Mouse (Mus musculus): ENCODE results near the gene Uchl3. TPM values are rescaled to one million over a fixed set of nuclear protein-coding genes. Genes with fewer than 3 reads are reported as not detected.
A peak's percentile ranks its signal among the peaks of the same experiment; 100 is the strongest.

The Uchl3 gene
- polyA plus RNA-seq (2016; fragmentation: Nextera tagmentation; extraction: Ambion mirVana), result 187 and 236 TPM in 2 replicates

DNA sequence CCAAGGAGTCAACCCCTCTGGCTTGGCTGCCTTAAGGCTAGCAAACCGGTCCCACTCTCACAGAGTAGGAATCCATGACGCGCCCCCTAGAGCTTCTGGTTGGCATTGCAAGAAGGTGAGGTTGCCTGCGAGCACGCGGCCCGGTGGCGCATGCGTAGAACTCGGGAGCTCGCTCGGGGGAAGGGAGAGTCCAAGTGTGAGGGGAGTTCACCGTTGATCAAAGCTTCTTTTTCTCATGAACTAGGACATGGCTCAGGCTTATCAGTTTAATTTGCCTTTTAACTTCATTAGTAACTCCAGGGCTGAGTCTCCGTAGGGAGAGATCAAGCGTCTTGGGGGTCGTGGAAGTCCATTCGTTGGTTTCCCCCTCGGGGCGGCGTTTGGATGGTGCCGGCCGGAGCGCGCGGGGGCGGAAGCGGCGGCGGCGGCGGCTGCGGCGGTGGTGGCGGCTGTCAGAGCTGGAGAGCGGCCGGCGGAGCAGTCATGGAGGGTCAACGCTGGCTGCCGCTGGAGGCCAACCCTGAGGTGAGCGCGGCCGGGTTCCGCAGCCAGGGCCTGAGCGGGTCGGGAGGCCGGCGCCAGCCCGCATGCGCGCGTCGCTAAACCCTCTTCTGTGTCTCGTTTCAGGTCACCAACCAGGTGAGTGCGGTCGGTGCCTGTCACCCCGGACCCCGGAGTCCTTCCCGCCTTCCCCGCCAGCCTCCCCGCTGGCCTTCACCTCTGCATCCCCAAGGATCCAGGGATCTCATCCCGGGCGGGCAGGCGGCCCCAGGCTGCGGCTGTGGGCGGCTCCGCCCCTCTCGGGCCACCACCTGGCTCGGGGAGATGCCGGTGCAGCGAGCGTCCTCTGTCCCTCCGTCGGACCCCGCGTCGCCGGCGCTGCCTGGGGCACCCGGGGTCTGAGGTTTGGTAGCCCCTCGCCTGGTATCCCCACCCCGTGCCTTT lies at the start of gene Uchl3:
Uchl3 (plus strand) TSS at position 387 of the 945 bp plus-strand sequence.
- DNase-seq (ENCODE audit: low spot score), result peak; percentile 100
- Histone ChIP-seq H3K4me3 (peak within 1 kb of the TSS; percentile 99), H3K36me3 (peaks cover 2% of the 10 kb centered on the region; the same call in 1 of the 2 replicates), H3K27ac (peak within 1 kb of the TSS; percentile 98), H3K27me3 (ENCODE audit: low read depth, poor library complexity, severe bottlenecking) (no peaks in the 10 kb centered on the region), H3K9me3 (replicated peaks) (no peaks in the 10 kb centered on the region), H3K4me1 (peaks cover 9% of the 10 kb centered on the region; the same call in 1 of the 2 replicates)
- WGBS, result under 1% methylated on average over 81 of the region's 81 CpGs

DNA sequence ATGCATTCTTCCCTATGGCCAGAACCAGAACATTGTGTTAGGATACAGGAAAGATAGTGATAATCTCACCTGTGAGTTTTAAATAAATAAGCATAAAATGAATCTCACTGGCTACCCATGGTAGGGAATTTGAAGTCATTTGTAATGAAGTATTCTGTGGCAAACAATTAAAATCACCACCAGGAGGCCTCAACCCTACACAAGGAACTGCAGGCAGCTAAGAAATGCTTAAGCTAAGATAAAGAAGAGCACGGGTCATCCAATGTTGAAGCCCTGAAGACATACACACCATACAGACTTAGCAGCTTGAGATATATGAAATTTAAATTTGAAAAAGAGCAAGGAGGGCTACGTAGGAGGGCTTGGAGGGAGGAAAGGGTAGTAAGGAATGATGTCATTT lies 47.9 kb upstream of the Uchl3 start:
- Histone ChIP-seq H3K9me3 (replicated peaks) (no peaks in the 10 kb centered on the region), H3K27me3 (ENCODE audit: low read depth, poor library complexity, severe bottlenecking) (0 out of 2 replicates have a peak, but pooled peaks cover 14% of the 10 kb centered on the region), H3K36me3 (no peaks in the 10 kb centered on the region), H3K4me1 (peaks cover 18% of the 10 kb centered on the region), H3K27ac (no peak overlapping the region), H3K4me3 (no peak overlapping the region)
- no peak for DNase-seq (ENCODE audit: low spot score)
- WGBS, result 73% methylated on average over 2 of the region's 2 CpGs

- no peaks in the 10 kb centered on the region for H3K36me3 ChIP-seq
- peak overlapping the region; percentile 80 for H3K4me3 ChIP-seq
- H3K27me3 ChIP-seq (ENCODE audit: low read depth, poor library complexity, severe bottlenecking), result 0 out of 2 replicates have a peak, but pooled peaks cover 14% of the 10 kb centered on the region
- peak overlapping the region; percentile 84 for H3K27ac ChIP-seq
- DNase-seq (ENCODE audit: low spot score), result peak; percentile 68
- no peaks in the 10 kb centered on the region for H3K9me3 ChIP-seq (replicated peaks)
- H3K4me1 ChIP-seq, result peaks cover 18% of the 10 kb centered on the region
- WGBS, result under 1% methylated on average over 62 of the region's 62 CpGs
Measured at GRCm38 (mm10) chr14:101607631-101608518, 45.9 kb upstream of the Uchl3 start.

- under 1% methylated on average over 62 of the region's 62 CpGs for WGBS
Measured at GRCm38 (mm10) chr14:101608519-101609368, 45.0 kb upstream of the Uchl3 start, which contains the start of gene Tbc1d4. Gene Tbc1d4, minus strand, starts transcription at chr14:101609191.

DNA sequence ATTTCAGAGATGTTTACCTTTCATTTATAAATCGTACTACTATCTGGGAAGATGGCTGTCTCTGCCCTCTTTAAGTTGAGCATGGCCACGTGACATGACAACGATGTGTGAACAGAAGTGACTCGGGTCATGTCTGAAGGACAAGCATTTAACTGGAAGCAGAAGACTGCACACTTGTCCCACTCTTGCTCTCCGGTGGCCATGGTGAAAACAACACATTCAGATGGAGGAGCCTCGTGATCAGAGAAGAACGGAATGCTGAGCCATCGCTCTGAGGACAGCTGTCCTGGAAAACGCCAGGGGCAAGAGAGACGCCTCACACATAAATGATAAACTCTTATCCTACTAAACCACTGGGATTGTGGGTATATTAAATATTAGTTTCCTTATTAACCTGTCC lies 43.1 kb upstream of the Uchl3 start:
- Histone ChIP-seq H3K27ac (no peak overlapping the region), H3K9me3 (replicated peaks) (no peaks in the 10 kb centered on the region), H3K4me3 (no peak overlapping the region), H3K4me1 (peaks cover 18% of the 10 kb centered on the region), H3K27me3 (ENCODE audit: low read depth, poor library complexity, severe bottlenecking) (0 out of 2 replicates have a peak, but pooled peaks cover 14% of the 10 kb centered on the region), H3K36me3 (no peaks in the 10 kb centered on the region)
- DNase-seq (ENCODE audit: low spot score), result no peak
- WGBS, result 83% methylated on average over 10 of the region's 10 CpGs

More at GRCm38 (mm10) chr14:101608519-101609368, 45.0 kb upstream of the Uchl3 start, which contains the start of gene Tbc1d4:
- Histone ChIP-seq H3K27ac (peak within 1 kb of the TSS; percentile 84), H3K27me3 (ENCODE audit: low read depth, poor library complexity, severe bottlenecking) (0 out of 2 replicates have a peak, but pooled peaks cover 14% of the 10 kb centered on the region), H3K9me3 (replicated peaks) (no peaks in the 10 kb centered on the region), H3K36me3 (no peaks in the 10 kb centered on the region), H3K4me3 (peak within 1 kb of the TSS; percentile 80), H3K4me1 (peaks cover 18% of the 10 kb centered on the region)
- DNase-seq (ENCODE audit: low spot score), result peak; percentile 84

DNA sequence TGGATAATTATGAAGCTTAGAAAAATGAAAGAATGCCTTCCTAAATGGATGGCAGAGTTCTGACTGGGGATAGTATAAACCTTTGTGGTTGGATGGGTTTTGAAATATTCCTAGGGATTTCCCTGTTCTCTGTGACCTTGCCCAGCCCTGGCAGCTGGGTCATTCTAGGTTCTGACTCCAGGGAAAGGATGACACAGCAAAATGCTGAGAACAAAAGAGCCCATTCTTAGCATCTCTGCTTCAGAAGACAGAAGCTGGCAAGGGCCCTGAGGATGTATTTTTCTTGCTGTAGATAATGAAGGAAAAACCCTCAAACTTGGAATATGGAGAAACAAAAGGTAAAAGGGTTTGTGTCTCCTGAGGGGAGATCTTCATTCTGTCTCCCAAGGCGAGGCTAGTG lies 40.6 kb upstream of the Uchl3 start:
- Histone ChIP-seq H3K36me3 (no peaks in the 10 kb centered on the region), H3K9me3 (replicated peaks) (no peaks in the 10 kb centered on the region), H3K4me1 (peaks cover 7% of the 10 kb centered on the region), H3K27ac (no peak overlapping the region), H3K4me3 (no peak overlapping the region), H3K27me3 (ENCODE audit: low read depth, poor library complexity, severe bottlenecking) (0 out of 2 replicates have a peak, but pooled peaks cover 2% of the 10 kb centered on the region)
- 91% methylated on average over 1 of the region's 1 CpGs for WGBS
- DNase-seq (ENCODE audit: low spot score), result no peak

DNA sequence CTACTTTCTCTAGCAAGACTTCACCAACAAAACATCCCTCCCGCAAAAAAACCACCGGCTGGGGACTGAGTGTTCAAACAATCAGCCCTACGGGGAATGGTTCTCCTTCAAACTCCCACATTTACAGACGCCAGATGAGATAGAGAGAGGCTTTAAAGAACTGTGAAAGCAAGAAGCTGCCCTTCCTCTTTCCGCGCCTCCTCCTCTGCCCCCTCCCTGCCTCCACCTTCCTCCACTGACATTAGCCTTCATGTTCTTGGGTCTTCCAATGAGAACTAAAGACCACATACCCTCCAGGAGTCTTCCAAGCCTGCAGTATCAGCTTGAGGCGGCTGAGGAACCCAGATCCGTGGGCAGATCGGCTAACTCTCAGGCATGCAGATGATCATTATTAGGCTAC lies 37.6 kb upstream of the Uchl3 start:
- Histone ChIP-seq H3K9me3 (replicated peaks) (no peaks in the 10 kb centered on the region), H3K4me3 (no peak overlapping the region), H3K27ac (no peak overlapping the region), H3K4me1 (no peaks in the 10 kb centered on the region), H3K36me3 (no peaks in the 10 kb centered on the region), H3K27me3 (ENCODE audit: low read depth, poor library complexity, severe bottlenecking) (no peaks in the 10 kb centered on the region)
- 80% methylated on average over 9 of the region's 9 CpGs for WGBS
- DNase-seq (ENCODE audit: low spot score), result no peak

GRCm38 (mm10) chr14:101617680-101618079 lies 36.1 kb upstream of the Uchl3 start:
- DNase-seq (ENCODE audit: low spot score), result no peak
- WGBS, result 90% methylated on average over 5 of the region's 5 CpGs
- no peaks in the 10 kb centered on the region for H3K4me1 ChIP-seq

GRCm38 (mm10) chr14:101630548-101630947 lies 23.2 kb upstream of the Uchl3 start:
- no peaks in the 10 kb centered on the region for H3K27me3 ChIP-seq (ENCODE audit: low read depth, poor library complexity, severe bottlenecking)
- H3K4me1 ChIP-seq, result no peaks in the 10 kb centered on the region
- H3K36me3 ChIP-seq, result peaks cover 27% of the 10 kb centered on the region
- 82% methylated on average over 2 of the region's 2 CpGs for WGBS
- H3K4me3 ChIP-seq, result no peak overlapping the region
- H3K9me3 ChIP-seq (replicated peaks), result no peaks in the 10 kb centered on the region
- no peak overlapping the region for H3K27ac ChIP-seq
- DNase-seq (ENCODE audit: low spot score), result no peak

More at GRCm38 (mm10) chr14:101617680-101618079, 36.1 kb upstream of the Uchl3 start:
- Histone ChIP-seq H3K27ac (no peak overlapping the region), H3K36me3 (no peaks in the 10 kb centered on the region), H3K9me3 (replicated peaks) (no peaks in the 10 kb centered on the region), H3K4me3 (no peak overlapping the region), H3K27me3 (ENCODE audit: low read depth, poor library complexity, severe bottlenecking) (no peaks in the 10 kb centered on the region)

GRCm38 (mm10) chr14:101635765-101636164 lies 18.0 kb upstream of the Uchl3 start:
- DNase-seq (ENCODE audit: low spot score), result no peak
- WGBS, result 90% methylated on average over 1 of the region's 1 CpGs
- Histone ChIP-seq H3K9me3 (replicated peaks) (no peaks in the 10 kb centered on the region), H3K27ac (no peak overlapping the region), H3K36me3 (peaks cover 30% of the 10 kb centered on the region), H3K27me3 (ENCODE audit: low read depth, poor library complexity, severe bottlenecking) (no peaks in the 10 kb centered on the region), H3K4me3 (no peak overlapping the region), H3K4me1 (peaks cover 10% of the 10 kb centered on the region)

GRCm38 (mm10) chr14:101637381-101637780 lies 16.4 kb upstream of the Uchl3 start:
- WGBS, result 94% methylated on average over 6 of the region's 6 CpGs
- no peaks in the 10 kb centered on the region for H3K9me3 ChIP-seq (replicated peaks)
- DNase-seq (ENCODE audit: low spot score), result no peak
- H3K27me3 ChIP-seq (ENCODE audit: low read depth, poor library complexity, severe bottlenecking), result no peaks in the 10 kb centered on the region
- H3K36me3 ChIP-seq, result peaks cover 22% of the 10 kb centered on the region
- no peak overlapping the region for H3K27ac ChIP-seq
- no peak overlapping the region for H3K4me3 ChIP-seq
- peaks cover 10% of the 10 kb centered on the region for H3K4me1 ChIP-seq
